Mouse (Mus musculus): ENCODE measurements around the gene Fbxw11.

DNA sequence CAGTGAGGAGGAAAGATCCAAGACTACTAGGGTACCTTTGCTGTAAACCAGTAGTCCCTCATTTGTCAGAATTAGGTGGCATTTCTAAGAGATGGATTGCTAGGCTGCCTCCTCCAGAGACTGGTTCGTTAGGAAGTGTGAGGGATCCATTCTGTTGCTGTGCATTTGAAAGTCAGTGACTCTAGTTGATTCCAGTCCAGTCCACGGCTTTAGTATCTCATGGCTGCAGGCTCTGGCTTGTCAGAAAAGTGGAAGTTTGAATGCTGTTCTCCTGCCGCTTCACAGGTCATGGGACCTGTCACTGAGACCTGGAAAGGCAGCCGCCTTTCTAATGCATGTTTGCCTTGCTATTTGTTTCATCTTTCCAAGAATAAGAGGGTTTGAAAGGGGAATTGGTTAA, 74.4 kb downstream of the Fbxw11 start:
- TF ChIP-seq CTCF (IDR thresholded peaks at IDR 0.05) (no peak), EP300 (IDR thresholded peaks at IDR 0.05; ENCODE audit: insufficient read depth, low read depth, low read length) (no peak), POLR2A (IDR thresholded peaks at IDR 0.05; ENCODE audit: insufficient read depth, low read depth, low read length) (no peak)

All from heart, adult 2 months (tissue).